Mouse (Mus musculus) embryonic fibroblast, embryonic 13.5 days (primary cell): ENCODE data around the gene Cacna1s.

ENCODE experiments used
- CTCF ChIP-seq: IDR thresholded peaks from 2 replicates; pipeline ENCODE4 v1.5.1; 2011; ENCODE audit warnings: mild to moderate bottlenecking, control low read depth, low read length, moderate library complexity, borderline replicate concordance; ENCODE audit not compliant: insufficient read depth
- POLR2A ChIP-seq: IDR thresholded peaks from 2 replicates; pipeline ENCODE4 v1.6.1; 2011; ENCODE audit warnings: low read depth, mild to moderate bottlenecking, control low read depth, low read length, moderate library complexity

DNA sequence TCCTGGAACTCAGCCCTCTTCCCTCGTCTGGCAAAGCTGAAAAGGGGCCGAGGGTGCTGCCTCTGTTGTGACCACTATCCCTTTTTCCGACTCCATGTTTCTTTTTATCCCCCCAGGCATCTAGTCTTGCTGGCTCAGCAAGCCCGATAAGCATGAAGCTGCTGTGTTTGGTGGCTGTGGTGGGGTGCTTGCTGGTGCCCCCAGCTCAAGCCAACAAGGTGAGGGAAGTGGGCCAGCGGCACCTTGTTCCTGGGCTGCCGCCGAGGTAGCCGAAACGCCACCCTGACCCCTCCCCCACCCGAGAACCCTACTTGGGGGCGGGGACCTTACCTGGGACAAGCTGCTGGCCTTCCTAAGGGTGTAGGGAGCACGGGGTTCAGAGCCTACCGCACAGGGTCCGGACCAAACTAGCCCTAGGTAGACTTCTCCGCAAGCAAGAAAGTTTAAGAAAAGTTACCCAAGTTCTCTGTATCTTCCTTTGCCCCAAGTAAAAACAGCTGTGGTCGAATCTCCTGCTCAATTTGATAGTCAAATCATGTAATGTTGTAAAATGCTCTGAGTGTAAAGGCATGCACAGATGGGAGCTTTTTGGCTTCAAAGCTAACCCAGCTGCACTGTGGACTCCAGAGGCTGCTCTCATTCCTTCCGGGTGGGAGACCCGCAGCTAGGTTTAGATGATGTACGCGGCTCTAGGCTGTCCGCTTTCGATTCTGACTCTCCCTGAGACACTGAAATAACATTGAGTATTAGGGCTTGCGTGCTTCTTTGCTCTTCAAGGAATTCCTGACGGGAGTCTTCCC lies 34.0 kb upstream of the Cacna1s start:
- TF ChIP-seq POLR2A (no peak), CTCF (no peak)
